Mouse (Mus musculus): Measurements from ENCODE around the gene Ptpn14. TPM values are rescaled to one million over a fixed set of nuclear protein-coding genes. Genes with fewer than 3 reads are reported as not detected.

Ptpn14 gene
- total RNA-seq, 1 experiment from 2014 or later = 1.7 TPM

DNA sequence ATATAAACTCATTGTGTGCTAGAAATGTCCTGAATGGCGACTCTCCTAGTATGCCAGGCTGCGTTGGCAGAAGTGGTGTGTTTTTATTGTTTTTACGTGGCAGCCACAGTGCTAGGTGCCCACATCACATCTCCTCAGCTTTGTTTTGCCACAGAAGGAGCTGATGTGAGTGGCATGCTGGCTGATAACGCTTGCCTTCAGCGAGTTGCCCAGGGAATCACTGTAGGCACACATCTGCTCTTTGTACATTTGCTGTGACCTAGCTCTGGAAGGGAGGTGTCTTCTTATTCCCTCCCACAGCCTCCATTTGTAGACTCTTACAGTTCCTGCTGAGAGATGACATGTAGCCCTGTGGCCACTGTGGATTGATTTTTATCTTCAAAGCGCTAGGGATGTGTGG, 24.2 kb downstream of the Ptpn14 start:
- ATAC-seq (replicated peaks in 1 of 2; ENCODE audit: insufficient read depth in 1 of 2, low FRiP score in 2 of 2, low TSS enrichment in 1 of 2, low read depth in 1 of 2, poor library complexity in 2 of 2, severe bottlenecking in 2 of 2) = no peak

- no peak for ATAC-seq (replicated peaks in 1 of 2; ENCODE audit: insufficient read depth in 1 of 2, low FRiP score in 2 of 2, low TSS enrichment in 1 of 2, low read depth in 1 of 2, poor library complexity in 2 of 2, severe bottlenecking in 2 of 2)
These were observed 27.0 kb downstream of the Ptpn14 start for GRCm38 (mm10) chr1:189755072-189755471.

DNA sequence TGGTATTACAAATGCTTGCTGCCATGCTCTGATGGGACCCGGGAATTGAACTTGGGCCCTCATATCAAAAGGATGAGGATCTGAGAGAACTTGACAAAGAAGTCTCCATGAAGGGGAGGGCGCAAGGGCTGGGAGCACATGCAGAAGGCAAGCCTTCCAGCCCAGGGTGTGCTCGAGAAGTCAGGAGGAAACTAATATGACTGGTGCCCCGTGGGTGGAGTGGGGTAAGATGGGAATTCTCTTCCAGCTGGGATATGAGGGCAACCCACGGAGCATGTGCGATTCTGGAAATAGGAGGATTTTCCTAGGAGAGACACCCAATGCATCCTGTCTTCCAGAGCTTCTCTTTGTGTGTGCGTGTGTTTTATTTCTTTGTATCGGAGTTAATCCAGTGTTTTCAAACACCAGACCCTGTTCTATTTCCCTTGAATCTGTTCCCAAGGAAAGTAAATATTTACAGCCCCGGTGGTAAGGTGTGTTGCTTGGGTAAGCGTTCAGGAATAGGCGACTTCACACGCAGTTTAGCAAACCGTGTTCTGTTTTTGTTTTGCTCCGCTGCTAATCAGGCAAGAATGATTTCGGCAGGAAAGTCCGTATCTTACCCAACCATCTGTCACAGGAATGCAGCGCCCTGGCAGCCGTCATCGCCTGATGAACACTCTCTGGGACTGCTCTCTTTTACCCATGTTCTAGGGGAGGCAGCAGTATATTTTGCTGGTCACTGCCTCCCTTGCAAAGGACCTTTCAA, 28.4 kb downstream of the Ptpn14 start:
- ATAC-seq (replicated peaks in 1 of 2; ENCODE audit: insufficient read depth in 1 of 2, low FRiP score in 2 of 2, low TSS enrichment in 1 of 2, low read depth in 1 of 2, poor library complexity in 2 of 2, severe bottlenecking in 2 of 2) = peak; percentile 65 to 70

GRCm38 (mm10) chr1:189757054-189757408, 29.0 kb downstream of the Ptpn14 start:
- peak; percentile 13 to 34; a peak in 2 of 4 replicates for ATAC-seq (replicated peaks in 1 of 2; ENCODE audit: insufficient read depth in 1 of 2, low FRiP score in 2 of 2, low TSS enrichment in 1 of 2, low read depth in 1 of 2, poor library complexity in 2 of 2, severe bottlenecking in 2 of 2)

- no peak for ATAC-seq (replicated peaks in 1 of 2; ENCODE audit: insufficient read depth in 1 of 2, low FRiP score in 2 of 2, low TSS enrichment in 1 of 2, low read depth in 1 of 2, poor library complexity in 2 of 2, severe bottlenecking in 2 of 2)
These were observed 33.5 kb downstream of the Ptpn14 start for GRCm38 (mm10) chr1:189761581-189762021.

DNA sequence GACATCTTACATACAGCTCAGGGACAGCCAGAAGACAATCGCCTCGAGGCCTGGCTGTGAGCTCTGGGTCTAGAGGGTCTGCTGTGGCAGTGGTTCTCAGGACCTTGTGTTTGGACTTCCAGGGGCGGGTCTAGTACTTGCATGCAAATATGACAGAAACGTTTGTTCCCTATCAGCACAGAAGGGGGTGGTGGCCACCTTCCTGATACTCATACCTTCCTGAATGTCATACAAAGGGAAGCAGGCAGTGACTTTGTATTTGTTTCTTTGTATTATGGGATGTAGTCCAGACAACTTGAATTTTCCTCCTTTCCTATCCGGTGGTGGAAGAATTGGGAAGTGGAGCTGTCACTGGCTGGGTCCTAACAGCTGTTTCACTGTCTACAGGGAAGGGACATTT, 36.2 kb downstream of the Ptpn14 start:
- ATAC-seq (replicated peaks in 1 of 2; ENCODE audit: insufficient read depth in 1 of 2, low FRiP score in 2 of 2, low TSS enrichment in 1 of 2, low read depth in 1 of 2, poor library complexity in 2 of 2, severe bottlenecking in 2 of 2) = peak; percentile 15 to 40; a peak in 2 of 4 replicates

DNA sequence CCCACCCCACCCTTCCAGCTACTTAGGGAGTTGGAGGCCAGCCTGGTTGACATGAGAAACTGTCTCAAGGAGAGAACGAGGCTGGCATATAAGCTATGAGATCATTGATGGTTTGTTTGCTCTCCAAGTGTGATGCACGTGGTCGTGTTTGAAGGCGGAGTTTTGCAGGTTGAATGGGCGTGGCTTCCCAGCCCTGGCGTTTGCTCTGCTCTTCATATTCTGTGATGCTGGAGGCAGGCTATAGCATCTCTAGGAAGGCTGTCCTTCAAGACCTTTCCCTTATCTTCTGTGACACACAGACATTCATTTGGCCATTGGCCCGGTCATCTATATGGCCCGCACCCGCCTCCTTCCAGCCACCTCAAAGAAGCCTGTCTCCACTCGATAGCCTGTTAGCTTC, 39.1 kb downstream of the Ptpn14 start:
- ATAC-seq (replicated peaks in 1 of 2; ENCODE audit: insufficient read depth in 1 of 2, low FRiP score in 2 of 2, low TSS enrichment in 1 of 2, low read depth in 1 of 2, poor library complexity in 2 of 2, severe bottlenecking in 2 of 2) = no peak

GRCm38 (mm10) chr1:189767910-189768309, 39.8 kb downstream of the Ptpn14 start:
- no peak for ATAC-seq (replicated peaks in 1 of 2; ENCODE audit: insufficient read depth in 1 of 2, low FRiP score in 2 of 2, low TSS enrichment in 1 of 2, low read depth in 1 of 2, poor library complexity in 2 of 2, severe bottlenecking in 2 of 2)

DNA sequence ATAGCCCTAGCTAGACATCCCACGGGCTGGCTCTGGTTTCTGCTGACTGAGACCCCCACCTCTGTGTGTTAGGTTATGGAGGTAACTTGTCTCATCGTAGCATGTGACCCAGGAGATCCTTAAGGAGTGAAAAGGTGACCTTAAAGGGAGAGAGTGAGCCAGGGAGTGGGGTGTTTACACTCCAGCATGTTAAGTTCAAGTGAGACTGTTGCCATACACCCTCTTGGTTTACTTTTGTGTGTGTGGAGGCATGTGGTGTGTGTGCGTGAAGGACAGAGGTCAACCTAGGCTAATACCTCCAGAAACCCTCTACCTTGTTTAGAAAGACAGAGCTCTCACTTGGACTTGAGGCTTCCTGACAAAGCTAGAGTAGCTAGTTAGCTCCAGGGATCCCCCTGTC, 42.4 kb downstream of the Ptpn14 start:
- ATAC-seq (replicated peaks in 1 of 2; ENCODE audit: insufficient read depth in 1 of 2, low FRiP score in 2 of 2, low TSS enrichment in 1 of 2, low read depth in 1 of 2, poor library complexity in 2 of 2, severe bottlenecking in 2 of 2) = no peak

- no peak for ATAC-seq (replicated peaks in 1 of 2; ENCODE audit: insufficient read depth in 1 of 2, low FRiP score in 2 of 2, low TSS enrichment in 1 of 2, low read depth in 1 of 2, poor library complexity in 2 of 2, severe bottlenecking in 2 of 2)
These were observed 44.6 kb downstream of the Ptpn14 start for GRCm38 (mm10) chr1:189772707-189773106.

DNA sequence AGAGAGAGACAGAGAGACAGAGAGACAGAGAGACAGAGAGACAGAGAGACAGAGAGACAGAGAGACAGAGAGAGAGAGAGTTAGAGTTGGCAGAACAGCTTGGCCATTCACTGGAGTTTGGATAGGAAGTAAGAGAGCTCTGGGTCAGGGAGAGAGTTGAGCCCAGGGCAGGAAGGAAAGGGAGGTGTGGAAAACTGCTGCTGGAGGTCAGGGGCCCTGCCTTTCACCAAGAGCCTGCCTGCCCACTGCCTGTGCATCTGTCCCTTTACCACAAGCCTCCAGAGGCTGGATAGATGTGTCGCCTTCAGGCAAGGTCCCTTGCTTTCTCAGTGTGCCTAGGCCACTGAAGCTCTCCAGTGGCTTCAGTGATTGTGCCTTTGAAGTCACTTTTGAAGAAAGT, 46.7 kb downstream of the Ptpn14 start:
- ATAC-seq (replicated peaks in 1 of 2; ENCODE audit: insufficient read depth in 1 of 2, low FRiP score in 2 of 2, low TSS enrichment in 1 of 2, low read depth in 1 of 2, poor library complexity in 2 of 2, severe bottlenecking in 2 of 2) = peak in 1 of 2 experiments; percentile 8; a peak in 1 of 4 replicates

GRCm38 (mm10) chr1:189777207-189777606, 49.1 kb downstream of the Ptpn14 start:
- no peak for ATAC-seq (replicated peaks in 1 of 2; ENCODE audit: insufficient read depth in 1 of 2, low FRiP score in 2 of 2, low TSS enrichment in 1 of 2, low read depth in 1 of 2, poor library complexity in 2 of 2, severe bottlenecking in 2 of 2)

GRCm38 (mm10) chr1:189778343-189778742, 50.3 kb downstream of the Ptpn14 start:
- ATAC-seq (replicated peaks in 1 of 2; ENCODE audit: insufficient read depth in 1 of 2, low FRiP score in 2 of 2, low TSS enrichment in 1 of 2, low read depth in 1 of 2, poor library complexity in 2 of 2, severe bottlenecking in 2 of 2) = no peak

- ATAC-seq (replicated peaks in 1 of 2; ENCODE audit: insufficient read depth in 1 of 2, low FRiP score in 2 of 2, low TSS enrichment in 1 of 2, low read depth in 1 of 2, poor library complexity in 2 of 2, severe bottlenecking in 2 of 2) = no peak
These were observed 51.2 kb downstream of the Ptpn14 start for GRCm38 (mm10) chr1:189779226-189779625.

- no peak for ATAC-seq (replicated peaks in 1 of 2; ENCODE audit: insufficient read depth in 1 of 2, low FRiP score in 2 of 2, low TSS enrichment in 1 of 2, low read depth in 1 of 2, poor library complexity in 2 of 2, severe bottlenecking in 2 of 2)
These were observed 53.8 kb downstream of the Ptpn14 start for GRCm38 (mm10) chr1:189781721-189782345.

GRCm38 (mm10) chr1:189782709-189783108, 54.6 kb downstream of the Ptpn14 start:
- no peak for ATAC-seq (replicated peaks in 1 of 2; ENCODE audit: insufficient read depth in 1 of 2, low FRiP score in 2 of 2, low TSS enrichment in 1 of 2, low read depth in 1 of 2, poor library complexity in 2 of 2, severe bottlenecking in 2 of 2)

DNA sequence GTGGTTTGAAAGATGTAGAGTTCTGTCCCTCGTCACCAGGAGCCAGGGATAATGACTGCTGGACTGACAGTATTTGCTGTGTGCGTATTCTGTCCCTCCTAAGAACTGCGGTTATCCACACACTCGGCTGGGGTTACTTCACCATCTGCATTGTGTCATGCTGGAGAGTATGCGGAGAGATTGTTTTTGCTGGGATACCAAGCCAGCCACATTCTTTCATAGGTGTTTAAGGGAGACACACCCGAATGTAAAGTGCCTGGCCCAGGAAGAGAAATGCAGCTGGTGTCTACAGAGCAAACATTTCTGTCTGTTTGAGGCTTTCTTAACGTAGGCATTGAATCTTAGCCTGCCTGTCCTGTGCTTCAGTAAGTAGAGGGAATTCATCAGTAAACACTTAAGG, 56.4 kb downstream of the Ptpn14 start:
- ATAC-seq (replicated peaks in 1 of 2; ENCODE audit: insufficient read depth in 1 of 2, low FRiP score in 2 of 2, low TSS enrichment in 1 of 2, low read depth in 1 of 2, poor library complexity in 2 of 2, severe bottlenecking in 2 of 2) = no peak

GRCm38 (mm10) chr1:189786707-189787485, 58.8 kb downstream of the Ptpn14 start:
- no peak for ATAC-seq (replicated peaks in 1 of 2; ENCODE audit: insufficient read depth in 1 of 2, low FRiP score in 2 of 2, low TSS enrichment in 1 of 2, low read depth in 1 of 2, poor library complexity in 2 of 2, severe bottlenecking in 2 of 2)
